Mouse (Mus musculus) right cerebral cortex, postnatal 14 days (tissue): ENCODE measurements around the gene Apc2.
"Not testable (repeated sequence)": the region's sequence is repeated elsewhere in the genome, so short reads cannot be mapped to it uniquely, and the experiment has no call there.

Source experiments
- DNase-seq: peaks from one replicate; pipeline ENCODE4 v3.0.0; 2022

The Apc2 gene

DNA sequence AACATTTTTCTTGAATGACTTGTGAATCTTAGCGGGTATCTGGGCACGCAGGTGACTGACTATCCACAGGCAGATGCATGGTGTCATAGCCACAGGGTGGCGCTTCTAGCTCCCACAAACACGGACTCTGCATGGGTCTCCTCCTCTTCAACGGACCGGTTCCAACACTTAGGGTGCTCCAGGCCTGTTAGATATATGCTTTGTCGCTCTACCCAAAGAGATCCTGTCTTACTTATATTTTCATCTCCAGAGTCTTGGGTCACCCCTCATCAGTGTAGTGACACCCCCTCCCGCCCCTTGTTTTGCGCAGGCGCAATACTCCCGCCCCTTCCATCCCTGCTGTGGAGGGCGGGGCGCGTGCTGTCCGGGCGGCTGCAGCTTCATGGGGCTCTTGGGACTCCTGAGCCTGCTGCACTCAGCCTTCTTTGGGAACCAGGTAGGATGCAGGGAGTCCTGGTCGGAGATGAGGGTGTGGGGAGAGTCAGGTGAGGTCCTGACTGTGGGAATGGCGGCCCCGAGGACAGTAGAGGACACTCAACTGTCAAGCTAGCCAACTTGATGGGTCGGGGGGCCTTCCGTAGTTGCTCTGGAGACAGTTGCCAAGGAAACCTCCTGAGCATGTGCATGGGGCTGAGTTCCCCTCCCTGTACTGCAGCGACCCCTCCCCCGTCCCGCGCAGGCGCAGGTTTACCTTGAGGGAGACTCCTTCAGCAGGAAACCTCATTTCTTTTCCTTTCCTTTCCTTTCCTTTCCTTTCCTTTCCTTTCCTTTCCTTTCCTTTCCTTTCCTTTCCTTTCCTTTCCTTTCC, at the start of gene Apc2:
Gene Apc2 (plus strand): TSS at position 360 of the 808 bp plus-strand sequence.
- DNase-seq, result peak; percentile 76

GRCm38 (mm10) chr10:80247849-80248248, 47.9 kb upstream of the Apc2 start:
- DNase-seq, result no peak

GRCm38 (mm10) chr10:80248437-80248836, 47.3 kb upstream of the Apc2 start:
- DNase-seq, result not testable (repeated sequence)

DNA sequence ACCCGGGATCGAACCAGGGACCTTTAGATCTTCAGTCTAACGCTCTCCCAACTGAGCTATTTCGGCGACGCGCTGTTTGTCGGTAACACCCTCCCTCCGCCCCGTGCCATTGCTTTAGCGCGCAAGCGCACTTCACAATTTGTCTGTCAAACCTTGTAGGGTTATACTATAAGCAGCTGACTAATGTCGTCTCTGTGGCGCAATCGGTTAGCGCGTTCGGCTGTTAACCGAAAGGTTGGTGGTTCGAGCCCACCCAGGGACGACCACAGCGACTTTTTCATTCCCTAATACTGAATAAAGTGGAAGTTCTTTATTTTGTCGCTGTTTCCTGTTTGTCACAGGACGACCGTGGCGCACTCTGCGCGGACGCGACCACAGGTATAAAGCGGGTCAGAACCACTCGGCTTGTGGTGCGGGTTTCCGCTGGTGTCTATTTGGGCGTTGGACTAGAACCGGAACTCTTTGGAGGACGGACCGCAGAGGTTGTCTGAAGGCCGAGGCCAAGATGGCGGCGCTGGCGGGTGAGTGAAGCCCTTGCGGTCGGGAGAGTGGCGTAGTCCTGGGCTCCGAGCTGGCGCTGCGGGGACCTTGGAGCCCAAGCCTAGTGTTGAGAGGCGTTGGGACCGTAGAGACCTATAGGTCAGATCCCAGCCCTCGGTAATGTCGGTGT, 46.7 kb upstream of the Apc2 start, which contains the start of gene Ndufs7:
Gene Ndufs7 (plus strand): TSS at position 151 of the 670 bp plus-strand sequence.
- peak; percentile 91 for DNase-seq

- DNase-seq, result no peak
Observed at GRCm38 (mm10) chr10:80250059-80250458, 45.7 kb upstream of the Apc2 start.

DNA sequence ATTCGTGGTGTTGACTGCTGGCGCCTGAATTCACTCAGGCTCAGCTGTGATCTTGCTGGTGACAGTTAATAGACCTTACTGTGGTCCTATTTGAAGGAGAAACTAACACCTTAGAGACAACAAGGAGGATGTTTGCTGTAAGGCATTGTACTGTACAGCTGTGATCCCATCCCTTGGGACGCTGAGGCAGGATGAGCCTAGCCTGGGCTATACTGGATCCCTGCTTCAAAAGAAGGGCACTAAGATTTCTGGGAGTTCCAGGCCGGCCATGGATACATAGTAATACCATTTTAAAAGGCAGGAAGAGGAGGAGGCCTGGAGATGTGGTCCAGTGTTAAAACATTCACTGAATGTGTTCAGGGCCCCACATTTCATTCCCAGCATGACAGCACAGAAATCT, 45.2 kb upstream of the Apc2 start:
- no peak for DNase-seq

DNA sequence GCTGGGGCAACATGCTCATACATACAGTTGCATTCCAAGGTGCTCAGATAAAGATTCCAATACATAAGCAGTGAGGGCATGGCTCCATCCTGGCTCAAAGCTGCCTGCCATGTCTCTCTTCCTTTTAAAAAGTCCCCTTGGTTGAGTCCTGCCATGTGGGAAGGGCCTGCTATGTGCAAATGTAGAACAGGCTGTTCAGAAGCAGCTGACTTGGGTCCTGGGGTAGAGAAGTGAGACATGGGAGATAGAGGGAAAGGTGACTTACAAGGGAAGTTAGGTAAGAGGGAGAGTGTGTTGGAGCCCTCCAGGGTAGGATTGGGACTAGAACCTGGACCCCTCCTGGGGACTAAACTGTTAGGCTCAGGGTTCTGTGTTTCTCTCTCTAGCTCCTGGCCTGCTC, 43.8 kb upstream of the Apc2 start:
- DNase-seq, result no peak

DNA sequence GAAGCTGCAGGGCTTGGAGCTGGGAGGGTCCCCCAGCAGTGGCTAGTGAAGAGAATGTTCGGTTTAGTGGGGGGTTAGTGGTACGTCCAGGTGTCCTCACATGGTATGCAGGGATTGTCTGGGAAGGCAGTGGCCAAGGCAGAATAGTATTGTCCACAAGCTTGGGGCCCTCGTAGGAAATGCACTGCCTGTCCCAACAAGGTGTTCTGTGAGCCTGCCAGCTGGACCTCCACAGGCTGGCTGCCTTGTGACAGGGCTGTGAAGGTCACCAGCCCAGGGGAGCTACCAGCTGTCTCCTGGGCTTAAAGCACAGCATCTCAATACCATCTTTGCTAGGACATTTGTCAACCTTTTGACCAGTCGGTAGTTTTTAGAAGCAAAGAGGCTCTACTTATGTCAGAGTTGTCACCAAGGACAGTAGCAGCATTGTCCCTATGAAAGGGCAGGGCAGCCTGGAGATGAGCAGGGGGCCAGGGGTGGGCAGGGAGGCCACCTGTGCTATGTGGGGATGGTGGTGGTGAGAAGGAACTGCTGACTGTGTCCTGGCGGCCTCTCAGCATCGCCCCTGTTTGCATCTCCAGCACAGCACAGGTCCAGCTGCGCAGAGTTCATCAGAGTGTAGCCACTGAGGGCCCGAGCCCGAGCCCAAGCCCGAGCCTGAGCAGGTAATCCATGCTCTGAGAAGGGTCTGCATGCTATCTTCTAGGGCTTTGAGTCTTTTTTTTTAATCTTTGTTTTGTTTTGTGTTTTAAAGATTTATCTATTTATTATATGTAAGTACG, 43.1 kb upstream of the Apc2 start:
- no peak for DNase-seq

DNA sequence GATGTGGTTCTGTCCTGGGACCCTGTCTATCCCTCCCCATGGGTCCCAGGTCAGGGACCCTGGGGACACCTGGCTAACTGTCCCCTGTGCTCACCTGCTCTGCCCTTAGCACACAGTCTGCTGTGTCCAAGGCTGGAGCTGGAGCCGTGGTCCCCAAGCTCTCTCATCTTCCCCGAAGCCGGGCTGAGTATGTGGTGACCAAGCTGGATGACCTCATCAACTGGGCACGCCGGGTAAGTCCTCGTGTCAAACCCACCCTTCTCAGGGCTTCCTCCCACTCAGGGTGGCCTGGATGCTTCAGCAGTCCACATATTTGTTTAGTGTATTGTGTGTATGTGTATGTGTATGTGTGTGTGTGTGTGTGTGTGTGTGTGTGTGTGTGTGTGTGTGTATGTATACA, 42.2 kb upstream of the Apc2 start:
- DNase-seq, result no peak

GRCm38 (mm10) chr10:80254331-80255297, 41.2 kb upstream of the Apc2 start:
- DNase-seq, result no peak

DNA sequence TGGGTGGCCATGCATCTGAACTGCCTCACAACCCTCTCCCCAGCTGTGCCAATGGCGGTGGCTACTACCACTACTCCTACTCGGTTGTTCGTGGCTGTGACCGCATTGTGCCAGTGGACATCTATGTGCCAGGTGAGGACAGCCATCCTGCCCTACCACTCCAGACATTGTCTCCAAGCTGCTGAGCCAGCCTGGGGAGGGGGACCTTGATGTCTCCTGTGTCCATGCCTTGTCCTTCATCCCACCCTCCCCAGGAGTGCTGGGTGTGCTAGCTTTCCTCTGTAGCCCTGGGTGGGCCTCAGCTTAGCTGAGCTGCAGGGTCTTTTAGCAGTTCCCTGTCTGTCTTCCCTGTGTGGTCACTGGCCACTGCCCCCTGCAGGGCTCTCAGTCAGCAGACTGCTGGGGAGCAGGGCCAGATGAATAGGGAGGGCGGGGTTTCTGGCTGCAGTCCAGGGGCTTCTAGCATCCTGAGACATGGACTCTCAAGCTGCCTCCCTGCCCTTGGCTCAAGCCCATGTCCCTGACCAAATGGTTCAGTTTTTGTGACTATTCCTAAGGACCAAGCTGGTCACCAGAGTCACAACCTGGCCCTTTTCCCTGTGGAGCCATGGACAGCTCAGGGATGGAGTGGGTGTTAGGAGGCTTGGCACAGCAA, 39.8 kb upstream of the Apc2 start:
- no peak for DNase-seq

DNA sequence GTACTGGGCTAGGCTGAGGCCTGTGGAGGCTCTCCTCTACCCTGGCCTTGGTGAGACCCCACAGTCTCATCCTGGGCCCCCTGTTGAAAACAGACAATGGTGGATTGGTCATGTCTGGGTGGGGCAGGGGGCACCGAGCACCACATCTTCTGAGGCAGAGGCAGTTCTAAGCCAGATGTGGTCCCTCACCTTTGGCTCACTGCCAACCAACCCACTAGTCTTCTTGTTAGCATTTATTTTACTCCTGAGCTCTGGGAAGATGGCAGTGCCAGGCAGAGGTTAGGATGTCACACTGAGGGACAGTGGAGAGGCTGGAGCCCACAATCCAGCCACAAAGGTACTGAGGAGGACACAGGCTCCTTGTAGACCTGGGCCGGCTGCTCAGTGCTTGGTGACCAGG, 37.8 kb upstream of the Apc2 start:
- DNase-seq, result no peak

DNA sequence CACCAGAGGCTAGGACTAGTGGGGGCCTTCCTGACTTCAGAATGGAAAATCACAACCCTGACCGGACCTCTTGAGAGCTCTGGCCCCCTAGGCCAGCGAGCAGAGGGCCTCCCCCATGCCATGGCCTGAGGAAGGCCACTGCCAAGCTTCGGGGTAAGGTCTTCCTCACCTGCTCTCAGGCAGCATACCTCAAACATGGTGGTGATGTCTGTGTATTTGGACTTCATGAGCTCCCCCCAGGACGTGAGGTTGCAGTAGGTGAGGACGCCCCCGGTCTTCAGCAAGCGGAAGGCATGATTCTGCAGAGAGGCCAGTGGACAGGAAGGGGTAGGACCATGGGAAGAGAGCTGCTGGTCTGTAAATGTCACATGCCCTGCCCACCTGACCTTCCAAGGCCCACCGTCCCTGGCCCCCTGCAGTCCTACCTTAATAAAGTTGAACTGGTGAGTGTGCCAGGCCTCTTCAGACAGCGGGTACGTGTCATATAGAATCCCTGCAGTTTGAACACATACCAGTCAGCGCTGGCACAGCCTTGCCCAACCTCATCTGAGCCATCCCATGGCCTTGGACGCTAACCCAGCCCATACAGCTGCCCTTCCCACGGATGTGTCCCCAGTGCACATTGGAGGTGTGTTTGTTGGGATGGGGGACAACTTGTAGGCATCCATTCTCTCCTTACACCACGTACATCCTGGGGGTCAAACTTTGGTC, 36.9 kb upstream of the Apc2 start:
- DNase-seq, result no peak

- no peak for DNase-seq
Observed at GRCm38 (mm10) chr10:80259463-80259805, 36.3 kb upstream of the Apc2 start.

DNA sequence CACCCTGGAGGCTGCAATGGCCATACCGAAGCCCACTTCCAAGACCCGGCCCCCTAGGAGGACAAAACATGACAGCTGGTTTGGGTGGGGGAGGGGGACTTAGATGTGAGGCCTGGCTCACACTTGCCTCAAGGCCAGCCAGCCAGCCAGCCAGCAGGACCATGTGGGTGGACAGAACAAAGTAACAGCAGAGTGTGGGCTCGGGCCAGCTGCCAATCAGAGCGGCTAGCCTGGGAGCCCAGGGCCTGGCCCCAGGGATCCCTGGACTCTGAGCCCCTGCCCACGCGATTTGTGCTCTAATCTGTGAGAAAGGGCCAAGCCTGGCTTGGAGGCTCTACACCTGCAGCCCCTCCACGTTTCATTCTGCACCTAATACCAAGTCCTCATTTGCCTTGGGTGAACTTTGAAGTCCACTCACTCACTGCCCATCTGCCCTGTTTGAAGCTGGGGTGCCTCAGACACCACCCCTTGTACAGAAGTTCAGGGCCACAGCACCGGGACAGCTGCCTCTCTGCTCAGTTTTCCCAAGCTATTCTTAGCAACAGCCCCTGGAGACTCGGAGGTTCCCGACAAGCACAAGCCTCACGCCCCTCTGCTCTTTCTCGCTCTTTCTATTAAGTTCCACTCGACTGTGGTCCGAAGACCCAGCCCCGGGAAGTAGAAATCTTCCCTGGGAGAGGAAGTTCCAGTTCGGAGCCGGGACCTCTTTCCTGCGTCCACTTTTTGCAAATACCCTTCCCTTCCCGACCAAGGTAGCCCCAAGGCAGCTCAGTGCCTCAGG, 35.7 kb upstream of the Apc2 start:
- peak; percentile 68 for DNase-seq

DNA sequence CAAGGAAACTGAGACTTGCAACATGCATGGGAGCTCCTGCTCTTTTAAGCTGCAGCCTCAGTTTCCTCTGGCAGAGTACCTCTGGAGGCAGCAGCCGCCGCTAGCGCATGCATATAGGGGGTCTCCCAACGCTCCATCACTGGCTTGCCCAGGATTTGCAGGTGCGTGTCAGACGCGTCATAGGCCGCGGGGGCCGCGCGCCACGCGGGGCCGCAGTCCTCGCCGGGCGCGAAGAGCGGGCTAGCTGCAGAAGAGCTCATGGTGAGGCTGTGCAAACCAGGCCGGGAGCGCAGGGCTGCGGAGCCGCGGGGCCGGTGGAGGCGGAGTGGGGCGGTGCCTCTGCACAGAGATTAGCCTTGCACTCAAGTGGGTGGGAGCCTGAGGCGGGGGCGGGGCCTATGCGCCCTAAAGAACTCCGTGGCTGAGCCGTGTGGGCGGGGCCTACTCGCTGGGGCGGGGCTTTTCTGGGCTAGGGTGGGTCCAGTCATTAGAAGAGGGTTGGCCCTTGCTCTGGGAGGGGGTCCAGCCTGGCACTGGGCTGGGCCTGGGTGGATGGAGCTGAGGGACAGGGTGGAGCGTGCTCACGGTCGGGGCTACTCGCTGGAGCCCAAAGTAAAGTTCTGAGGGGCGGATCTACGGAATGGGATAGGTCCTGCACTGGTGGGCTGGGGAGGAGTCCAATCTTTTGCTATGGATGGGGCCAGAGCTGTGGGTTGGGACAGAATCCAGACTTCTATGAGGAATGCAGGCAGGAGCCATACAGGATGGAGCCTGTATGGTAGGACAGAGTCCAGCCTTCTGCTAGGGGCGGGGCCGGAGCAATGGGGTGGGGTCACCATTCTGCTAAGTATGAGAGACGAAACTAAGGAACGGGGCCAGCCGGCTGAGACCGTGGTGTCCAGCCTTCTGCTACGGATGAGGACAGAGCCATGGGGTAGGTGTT, 34.9 kb upstream of the Apc2 start, which contains the start of the genes Gamt and Dazap1:
Gene Gamt (minus strand): TSS at position 371 of the 943 bp plus-strand sequence.
Gene Dazap1 (plus strand): TSS at position 845 of the 943 bp plus-strand sequence.
- DNase-seq, result peak; percentile 88

DNA sequence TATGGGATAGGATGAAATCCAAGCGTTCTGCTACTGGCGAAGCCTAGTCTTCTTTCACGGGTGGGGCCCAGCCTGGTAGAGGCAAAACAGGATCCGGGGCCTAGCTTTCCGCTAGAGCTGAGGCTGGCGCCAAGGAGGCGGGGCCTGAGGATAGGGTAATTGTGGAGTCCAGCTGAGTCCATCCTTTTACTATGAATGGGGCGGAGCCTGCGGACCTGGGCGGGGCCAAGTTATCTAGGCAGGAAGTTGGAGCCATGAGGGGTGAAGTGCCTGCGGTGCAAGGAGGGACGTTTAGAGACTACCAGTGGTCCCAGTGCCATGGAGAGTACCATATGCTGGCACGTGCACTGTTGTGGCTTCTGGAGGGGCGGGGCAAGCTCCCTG, 34.2 kb upstream of the Apc2 start:
- peak; percentile 86 for DNase-seq

DNA sequence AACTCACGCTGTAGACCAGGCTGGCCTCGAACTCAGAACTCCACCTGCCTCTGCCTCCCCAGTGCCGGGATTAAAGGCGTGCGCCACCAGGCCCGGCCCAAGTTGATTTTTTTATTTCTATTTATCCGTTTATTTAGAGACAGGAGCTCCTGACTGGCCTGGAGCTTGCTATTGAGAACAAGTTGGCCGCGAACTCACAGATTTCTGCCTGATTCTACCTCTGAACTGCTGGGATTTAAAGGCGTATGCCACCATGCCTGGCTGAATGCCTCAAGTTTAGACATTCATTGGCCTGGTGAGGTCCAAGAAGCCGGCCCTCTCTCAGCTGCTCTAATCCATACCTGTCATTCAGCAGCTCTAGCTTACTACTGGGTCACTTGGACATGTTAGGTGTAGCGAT, 33.6 kb upstream of the Apc2 start:
- no peak for DNase-seq

- no peak for DNase-seq
Observed at GRCm38 (mm10) chr10:80262776-80263365, 32.9 kb upstream of the Apc2 start.
